Mouse (Mus musculus) heart, embryonic 12.5 days (tissue): ENCODE results near the gene Vps52. TPM values are rescaled to one million over a fixed set of nuclear protein-coding genes. Genes with fewer than 3 reads are reported as not detected.

Source experiments
- ATAC-seq: fragments of 200-750 bp; cut with Nextera tagmentation; 2 replicates; pipeline ENCODE4 v1.8.0; 2017; ENCODE audit warnings: moderate TSS enrichment, moderate library complexity; ENCODE audit not compliant: insufficient number of reproducible peaks, low FRiP score
- H3K27ac ChIP-seq: fragments of 300-500 bp; sonication (generic); 2 replicates; pipeline ENCODE4 v1.5.1; 2016; ENCODE audit warnings: mild to moderate bottlenecking, moderate library complexity; ENCODE audit not compliant: poor library complexity, severe bottlenecking
- H3K27me3 ChIP-seq: fragments of 300-500 bp; sonication (generic); replicated peaks from 2 replicates; pipeline ENCODE4 v1.6.1; 2016; ENCODE audit warnings: mild to moderate bottlenecking, moderate library complexity
- H3K36me3 ChIP-seq: fragments of 300-500 bp; sonication (generic); 2 replicates; pipeline ENCODE4 v1.6.1; 2016; ENCODE audit warnings: mild to moderate bottlenecking, moderate library complexity
- H3K4me1 ChIP-seq: fragments of 300-500 bp; sonication (generic); replicated peaks from 2 replicates; pipeline ENCODE4 v1.6.1; 2016; ENCODE audit warnings: mild to moderate bottlenecking
- H3K4me2 ChIP-seq: fragments of 300-500 bp; sonication (generic); 2 replicates; pipeline ENCODE4 v1.6.1; 2016; ENCODE audit warnings: mild to moderate bottlenecking, moderate library complexity
- H3K4me3 ChIP-seq: fragments of 300-500 bp; sonication (generic); 2 replicates; pipeline ENCODE4 v1.5.1; 2016; ENCODE audit warnings: mild to moderate bottlenecking
- H3K9ac ChIP-seq: fragments of 300-500 bp; sonication (generic); 2 replicates; pipeline ENCODE4 v1.6.1; 2016; ENCODE audit warnings: mild to moderate bottlenecking, moderate library complexity
- H3K9me3 ChIP-seq: fragments of 300-500 bp; sonication (generic); replicated peaks from 2 replicates; pipeline ENCODE4 v1.6.1; 2016; ENCODE audit warnings: mild to moderate bottlenecking, moderate library complexity
- WGBS: fragments of 180-500 bp; shearing (Covaris S2); methylation state at CpG from one replicate; pipeline ENCODE4 v1.1.7; 2016; 5-methylcytosine and 5-hydroxymethylcytosine counted together
- polyA plus RNA-seq: library from polyadenylated mRNA; unstranded; fragments of >200 nt; fragmentation: Nextera tagmentation; extraction: Ambion mirVana; gene quantifications from 2 replicates; pipeline ENCODE4 v1.2.1, GENCODE M21; 2016

The Vps52 gene
- polyA plus RNA-seq, 1 experiment from 2014 or later, result 43.0 TPM

DNA sequence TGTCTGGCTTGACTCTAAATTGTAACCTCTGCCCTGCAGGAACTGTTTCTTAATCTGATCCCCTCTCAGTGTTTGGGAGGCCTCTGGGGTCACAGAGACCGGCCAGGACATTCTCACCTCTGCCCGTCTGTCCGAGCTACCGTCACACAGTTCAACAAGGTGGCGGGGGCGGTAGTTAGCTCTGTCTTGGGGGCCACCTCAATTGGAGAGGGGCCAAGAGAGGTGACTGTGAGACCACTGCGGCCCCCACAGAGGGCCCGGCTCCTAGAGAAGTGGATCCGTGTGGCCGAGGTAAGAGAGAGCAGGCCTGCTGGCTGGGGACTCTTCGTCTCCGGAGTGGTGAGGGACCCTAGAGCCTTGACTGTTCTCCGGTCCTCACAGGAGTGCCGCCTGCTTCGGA, 22.6 kb upstream of the Vps52 start:
- H3K4me2 ChIP-seq, result no peak overlapping the region
- no peak overlapping the region for H3K9ac ChIP-seq
- H3K4me3 ChIP-seq, result no peak overlapping the region
- no peak overlapping the region for H3K27ac ChIP-seq
- peaks cover 18% of the 10 kb centered on the region for H3K4me1 ChIP-seq
- no peaks in the 10 kb centered on the region for H3K9me3 ChIP-seq
- H3K27me3 ChIP-seq, result no peaks in the 10 kb centered on the region
- ATAC-seq, result no peak
- WGBS, result 93% methylated on average over 15 of the region's 15 CpGs
- peaks cover 57% of the 10 kb centered on the region for H3K36me3 ChIP-seq

DNA sequence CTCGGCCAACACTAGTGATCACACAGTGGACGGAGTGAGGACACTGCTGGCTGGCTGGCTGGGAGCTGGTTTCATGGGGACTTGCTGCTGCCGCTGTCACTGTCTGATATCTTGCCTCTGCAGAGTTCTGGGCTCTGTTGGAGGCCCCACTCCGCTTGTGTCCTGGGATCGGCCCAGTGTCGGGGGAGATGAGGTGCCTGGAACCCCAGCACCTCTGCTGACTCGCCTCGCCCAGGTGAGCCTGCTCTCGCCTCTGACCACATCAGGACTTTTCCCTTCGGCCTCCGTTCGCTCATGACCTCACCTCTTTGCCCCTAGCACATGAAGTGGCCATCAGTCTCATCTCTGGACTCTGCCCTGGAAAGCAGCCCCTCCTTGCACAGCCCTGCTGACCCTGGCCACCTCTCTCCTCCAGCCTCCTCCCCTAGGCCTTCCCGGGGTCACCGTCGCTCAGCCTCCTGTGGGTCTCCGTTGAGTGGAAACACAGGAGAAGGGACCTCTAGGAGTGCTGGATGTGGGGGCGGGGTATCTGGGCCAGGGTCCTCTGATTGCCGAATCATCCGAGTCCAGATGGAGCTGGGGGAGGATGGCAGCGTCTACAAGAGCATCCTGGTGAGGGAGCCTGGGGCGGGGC, 20.1 kb upstream of the Vps52 start:
- 83% methylated on average over 21 of the region's 21 CpGs for WGBS
- Histone ChIP-seq H3K36me3 (peaks cover 66% of the 10 kb centered on the region), H3K9me3 (no peaks in the 10 kb centered on the region), H3K9ac (no peak overlapping the region), H3K4me2 (no peak overlapping the region), H3K4me1 (peaks cover 21% of the 10 kb centered on the region), H3K27ac (no peak overlapping the region), H3K27me3 (no peaks in the 10 kb centered on the region), H3K4me3 (no peak overlapping the region)
- no peak for ATAC-seq

DNA sequence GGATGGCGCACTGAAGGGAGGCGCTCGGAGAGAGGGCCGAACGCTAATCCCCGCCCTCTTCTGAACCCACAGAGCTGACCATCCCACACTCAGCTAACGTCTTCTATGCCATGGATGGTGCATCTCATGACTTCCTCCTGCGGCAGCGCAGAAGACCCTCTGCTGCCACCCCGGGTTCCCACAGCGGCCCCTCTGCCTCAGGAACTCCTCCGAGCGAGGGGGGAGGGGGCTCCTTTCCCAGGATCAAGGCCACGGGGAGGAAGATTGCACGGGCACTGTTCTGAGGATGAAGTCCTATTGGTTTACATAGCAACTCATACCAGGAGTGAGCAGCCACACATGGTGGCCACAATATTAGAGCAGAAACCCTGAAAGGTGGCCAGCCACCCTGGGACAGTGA, 18.6 kb upstream of the Vps52 start:
- Histone ChIP-seq H3K27ac (no peak overlapping the region), H3K4me1 (peaks cover 19% of the 10 kb centered on the region), H3K4me2 (no peak overlapping the region), H3K27me3 (no peaks in the 10 kb centered on the region), H3K9ac (no peak overlapping the region), H3K36me3 (peaks cover 68% of the 10 kb centered on the region), H3K9me3 (no peaks in the 10 kb centered on the region), H3K4me3 (no peak overlapping the region)
- WGBS, result 85% methylated on average over 15 of the region's 15 CpGs
- no peak for ATAC-seq

DNA sequence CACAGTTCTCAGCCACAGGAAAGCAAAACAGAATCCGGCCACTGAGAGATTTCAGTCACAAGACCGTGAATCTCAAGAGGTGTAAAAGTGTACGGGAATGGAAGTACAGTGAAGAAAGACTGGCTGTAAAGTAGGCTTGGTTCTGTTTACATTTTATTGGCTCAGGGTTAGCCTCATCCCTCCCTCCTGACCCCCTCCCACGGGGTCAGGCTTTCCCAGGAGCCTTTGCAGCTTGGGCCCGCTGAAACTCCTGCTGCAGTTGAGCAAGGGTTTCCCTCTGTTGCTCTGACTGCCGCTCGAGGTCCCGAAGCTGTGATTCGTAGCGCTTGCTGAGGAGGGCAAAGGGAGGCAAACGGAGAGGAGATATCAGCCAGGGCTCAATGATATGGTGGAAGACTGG, 16.8 kb upstream of the Vps52 start:
- Histone ChIP-seq H3K4me3 (peak overlapping the region; percentile 2; the same call in 1 of the 2 replicates), H3K27me3 (no peaks in the 10 kb centered on the region), H3K4me1 (peaks cover 19% of the 10 kb centered on the region), H3K9me3 (no peaks in the 10 kb centered on the region), H3K27ac (no peak overlapping the region), H3K4me2 (peak overlapping the region; percentile 92), H3K9ac (no peak overlapping the region), H3K36me3 (peaks cover 62% of the 10 kb centered on the region)
- no peak for ATAC-seq
- 75% methylated on average over 11 of the region's 11 CpGs for WGBS

DNA sequence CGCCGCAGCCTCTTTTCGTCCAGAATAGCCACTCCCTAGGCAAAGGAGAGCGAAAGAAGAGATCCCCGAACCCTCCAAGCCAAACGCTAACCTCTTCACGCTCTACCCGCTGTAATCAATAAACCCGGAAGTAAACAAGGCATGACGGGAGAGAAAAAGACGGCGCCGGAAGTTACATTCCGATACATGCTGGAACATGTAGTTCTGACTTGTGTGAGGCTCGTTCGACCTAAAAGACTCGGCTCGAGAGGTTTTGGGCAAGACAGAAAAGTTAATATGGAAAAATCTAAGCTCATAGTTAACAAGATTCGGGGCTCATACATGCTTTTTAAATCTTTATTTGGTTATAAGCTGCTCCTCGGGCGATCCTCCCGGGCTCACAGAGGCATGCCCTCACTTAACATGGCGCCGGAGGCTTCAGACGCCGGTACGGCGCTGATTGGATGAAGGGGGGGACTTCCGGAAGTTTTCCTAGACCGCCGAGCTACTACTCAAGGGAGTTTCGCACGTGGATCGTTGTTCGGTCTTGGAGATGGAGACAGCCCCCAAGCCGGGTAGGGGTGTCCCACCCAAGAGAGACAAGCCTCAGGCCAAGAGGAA, 15.3 kb upstream of the Vps52 start, which contains the start of the genes Pfdn6 and Wdr46:
Gene Pfdn6 (minus strand): TSS at position 138 of the 600 bp plus-strand sequence.
Gene Wdr46 (plus strand): TSS at position 455 of the 600 bp plus-strand sequence.
- peak within 1 kb of the TSS; percentile 92 for H3K4me2 ChIP-seq
- no peaks in the 10 kb centered on the region for H3K27me3 ChIP-seq
- H3K9ac ChIP-seq, result peak within 1 kb of the TSS; percentile 93
- H3K9me3 ChIP-seq, result no peaks in the 10 kb centered on the region
- no peak within 1 kb of the TSS for H3K27ac ChIP-seq
- H3K4me3 ChIP-seq, result peak within 1 kb of the TSS; percentile 82
- peaks cover 19% of the 10 kb centered on the region for H3K4me1 ChIP-seq
- peaks cover 61% of the 10 kb centered on the region for H3K36me3 ChIP-seq
- WGBS, result under 1% methylated on average over 36 of the region's 36 CpGs
- peak; percentile 86 for ATAC-seq

DNA sequence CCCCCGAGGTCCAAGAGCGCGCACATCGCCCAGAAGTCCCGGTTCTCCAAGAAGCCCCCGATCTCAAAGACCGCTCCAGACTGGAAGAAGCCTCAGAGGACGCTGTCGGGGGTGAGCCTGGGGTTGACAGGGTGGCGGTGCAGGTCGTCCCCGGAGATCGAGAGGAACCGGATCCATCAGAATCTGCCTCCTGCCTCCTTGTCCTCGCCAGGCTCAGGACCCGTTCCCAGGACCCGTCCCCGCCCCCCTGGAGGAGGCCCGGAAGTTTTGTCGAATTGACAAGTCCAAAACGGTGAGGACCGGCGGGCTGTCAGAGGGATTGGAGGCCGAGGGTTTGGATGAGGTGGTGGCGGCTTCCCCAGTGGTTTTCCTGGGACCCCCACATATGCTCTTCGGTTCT, 14.6 kb upstream of the Vps52 start:
- Histone ChIP-seq H3K36me3 (peaks cover 60% of the 10 kb centered on the region), H3K4me2 (peak overlapping the region; percentile 92), H3K9ac (peak overlapping the region; percentile 93), H3K4me3 (peak overlapping the region; percentile 82), H3K27me3 (no peaks in the 10 kb centered on the region), H3K27ac (no peak overlapping the region), H3K4me1 (peaks cover 19% of the 10 kb centered on the region), H3K9me3 (no peaks in the 10 kb centered on the region)
- no peak for ATAC-seq
- WGBS, result 2% methylated on average over 26 of the region's 26 CpGs

DNA sequence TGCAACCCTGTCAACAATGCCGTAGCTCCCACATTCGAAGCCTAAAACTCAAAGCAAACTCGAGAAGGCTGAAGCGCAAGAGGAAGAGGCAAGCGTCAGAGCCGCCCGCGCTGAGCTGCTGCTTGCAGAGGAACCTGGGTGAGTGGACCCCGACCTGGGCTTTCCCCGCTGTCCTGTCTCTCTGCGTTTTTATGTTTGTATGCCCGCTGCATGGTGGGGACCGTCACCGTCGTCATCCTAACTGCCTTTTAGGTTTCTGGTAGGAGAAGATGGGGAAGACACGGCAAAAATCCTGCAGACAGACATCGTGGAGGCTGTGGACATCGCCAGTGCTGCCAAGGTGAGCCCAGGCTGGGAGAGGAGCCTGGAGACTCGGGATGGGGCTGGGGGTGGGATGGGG, 14.2 kb upstream of the Vps52 start:
- peak overlapping the region; percentile 82 for H3K4me3 ChIP-seq
- WGBS, result 47% methylated on average over 19 of the region's 19 CpGs
- no peaks in the 10 kb centered on the region for H3K27me3 ChIP-seq
- H3K9me3 ChIP-seq, result no peaks in the 10 kb centered on the region
- H3K4me2 ChIP-seq, result peak overlapping the region; percentile 92
- peaks cover 19% of the 10 kb centered on the region for H3K4me1 ChIP-seq
- peak overlapping the region; percentile 93 for H3K9ac ChIP-seq
- H3K36me3 ChIP-seq, result peaks cover 61% of the 10 kb centered on the region
- H3K27ac ChIP-seq, result no peak overlapping the region
- ATAC-seq, result no peak

DNA sequence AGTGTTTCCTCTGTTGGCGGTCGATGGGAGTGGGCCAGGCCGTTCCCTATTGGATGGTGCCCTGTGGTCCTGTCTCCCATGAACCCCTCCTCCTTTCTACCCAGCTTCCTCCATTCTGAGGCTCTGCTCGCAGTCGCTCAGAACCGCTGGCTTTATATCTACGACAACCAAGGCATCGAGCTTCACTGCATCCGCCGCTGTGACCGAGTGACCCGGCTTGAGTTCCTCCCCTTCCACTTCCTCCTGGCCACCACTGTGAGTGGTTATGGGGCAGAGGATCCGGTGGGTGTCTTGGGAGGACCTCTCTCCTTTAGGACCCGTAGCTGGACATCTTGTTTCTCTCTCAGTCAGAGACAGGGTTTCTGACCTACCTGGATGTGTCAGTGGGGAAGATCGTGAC, 12.2 kb upstream of the Vps52 start:
- H3K4me1 ChIP-seq, result peaks cover 19% of the 10 kb centered on the region
- no peaks in the 10 kb centered on the region for H3K27me3 ChIP-seq
- no peak for ATAC-seq
- no peak overlapping the region for H3K4me3 ChIP-seq
- H3K36me3 ChIP-seq, result peaks cover 53% of the 10 kb centered on the region
- WGBS, result 95% methylated on average over 15 of the region's 15 CpGs
- H3K9me3 ChIP-seq, result no peaks in the 10 kb centered on the region
- H3K9ac ChIP-seq, result no peak overlapping the region
- H3K27ac ChIP-seq, result no peak overlapping the region
- no peak overlapping the region for H3K4me2 ChIP-seq

DNA sequence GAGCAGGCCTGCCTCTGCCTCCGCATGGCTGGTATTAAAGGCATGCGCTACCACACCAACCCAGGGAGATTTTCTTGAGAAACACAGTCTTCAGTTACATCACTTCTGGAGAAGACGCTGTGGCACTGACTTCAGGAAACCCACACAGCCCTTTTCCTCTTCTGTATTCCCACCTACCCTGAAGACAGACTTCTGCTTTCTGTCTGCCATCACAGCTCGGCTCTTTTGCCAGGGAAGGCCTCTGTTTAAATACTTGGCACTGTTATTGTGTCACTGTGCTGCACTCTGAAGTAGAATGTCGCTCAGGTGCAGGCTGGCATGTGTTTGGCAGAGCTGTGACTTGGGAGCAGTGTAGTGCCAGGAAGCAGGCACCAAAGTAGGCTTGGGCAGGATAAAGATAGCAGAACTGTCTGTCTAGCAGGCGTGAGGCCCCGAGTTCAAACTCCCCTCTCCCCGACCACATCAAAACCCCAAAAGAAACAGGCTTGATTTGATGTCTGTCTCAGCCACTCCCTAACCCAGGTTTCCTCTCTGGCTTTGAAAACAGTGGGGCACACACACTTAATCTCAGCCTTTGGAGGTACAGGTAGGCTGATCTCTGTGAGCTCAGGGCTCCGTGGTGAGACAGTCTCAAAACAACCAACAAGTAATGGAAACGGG, 8.1 kb upstream of the Vps52 start:
- ATAC-seq, result no peak
- H3K9ac ChIP-seq, result no peak overlapping the region
- no peak overlapping the region for H3K4me2 ChIP-seq
- H3K4me1 ChIP-seq, result peaks cover 29% of the 10 kb centered on the region
- H3K36me3 ChIP-seq, result peaks cover 68% of the 10 kb centered on the region
- H3K27ac ChIP-seq, result no peak overlapping the region
- no peaks in the 10 kb centered on the region for H3K27me3 ChIP-seq
- no peaks in the 10 kb centered on the region for H3K9me3 ChIP-seq
- WGBS, result 86% methylated on average over 10 of the region's 10 CpGs
- H3K4me3 ChIP-seq, result no peak overlapping the region

DNA sequence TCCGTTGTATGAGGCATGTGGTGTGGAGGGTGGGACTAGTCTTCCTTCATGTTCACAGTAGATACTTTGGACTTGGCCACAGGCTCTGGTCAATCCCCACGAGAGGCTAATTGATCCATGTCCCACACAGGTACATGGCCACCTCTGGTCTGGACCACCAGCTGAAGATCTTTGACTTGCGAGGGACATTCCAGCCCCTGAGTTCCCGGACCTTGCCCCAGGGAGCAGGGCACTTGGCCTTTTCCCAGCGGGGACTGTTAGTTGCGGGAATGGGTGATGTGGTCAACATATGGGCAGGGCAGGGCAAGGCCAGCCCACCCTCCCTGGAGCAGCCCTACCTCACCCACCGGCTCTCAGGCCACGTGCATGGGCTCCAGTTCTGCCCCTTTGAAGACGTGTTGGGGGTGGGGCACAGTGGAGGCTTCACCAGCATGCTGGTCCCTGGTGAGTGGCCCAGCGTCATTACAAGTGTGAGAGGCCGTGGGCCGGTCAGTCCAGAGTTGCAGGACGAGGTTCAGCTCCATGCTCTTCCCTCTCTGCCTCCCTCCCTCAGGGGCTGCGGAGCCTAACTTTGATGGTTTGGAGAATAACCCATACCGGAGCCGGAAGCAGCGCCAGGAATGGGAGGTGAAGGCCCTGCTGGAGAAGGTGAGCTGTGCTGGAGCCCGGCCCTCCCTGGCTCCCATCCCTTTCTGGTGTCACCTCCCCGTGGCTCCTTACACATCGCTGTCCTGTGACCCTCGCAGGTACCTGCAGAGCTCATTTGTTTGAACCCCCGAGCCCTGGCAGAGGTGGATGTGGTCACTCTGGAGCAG, 7.3 kb upstream of the Vps52 start:
- WGBS, result 90% methylated on average over 22 of the region's 22 CpGs
- Histone ChIP-seq H3K9ac (no peak overlapping the region), H3K27ac (no peak overlapping the region), H3K4me3 (no peak overlapping the region), H3K27me3 (no peaks in the 10 kb centered on the region), H3K4me1 (peaks cover 36% of the 10 kb centered on the region), H3K4me2 (no peak overlapping the region), H3K36me3 (peaks cover 70% of the 10 kb centered on the region), H3K9me3 (no peaks in the 10 kb centered on the region)
- no peak for ATAC-seq
